Mouse (Mus musculus) MEL (cell line): ENCODE data around the gene Sash1. TPM values are rescaled to one million over a fixed set of nuclear protein-coding genes. Genes with fewer than 3 reads are reported as not detected.

Experiments used
- DNase-seq: peaks from one replicate; pipeline ENCODE4 v3.0.0; 2011; ENCODE audit warnings: low read depth, low spot score
- H3K27ac ChIP-seq: 2 replicates; pipeline ENCODE4 v1.5.1; 2012; ENCODE audit warnings: low read depth, mild to moderate bottlenecking, control low read depth, low read length, moderate library complexity; ENCODE audit not compliant: control insufficient read depth
- H3K27me3 ChIP-seq, 2 experiments: fragments of 150-350 bp in 1 of 2; sonication (generic) in 1 of 2; 2 replicates each; pipeline ENCODE4 v1.6.1; 2012; ENCODE audit warnings: low read length in 2 of 2, mild to moderate bottlenecking in 2 of 2, improper control_type of control experiment in 1 of 2, moderate library complexity in 1 of 2; ENCODE audit not compliant: insufficient read depth in 2 of 2, control insufficient read depth in 1 of 2
- H3K36me3 ChIP-seq, 2 experiments: 2 replicates each; pipeline ENCODE4 v1.6.1; 2012 to 2014; ENCODE audit warnings: low read length in 2 of 2, improper control_type of control experiment in 1 of 2, inconsistent platforms in 1 of 2, mild to moderate bottlenecking in 1 of 2; ENCODE audit not compliant: insufficient read depth in 2 of 2, control insufficient read depth in 1 of 2
- H3K4me1 ChIP-seq, 2 experiments: fragments of 150-350 bp in 1 of 2; sonication (generic) in 1 of 2; 2 replicates each; pipeline ENCODE4 v1.6.1; 2012; ENCODE audit warnings: low read length in 2 of 2, improper control_type of control experiment in 1 of 2, mild to moderate bottlenecking in 1 of 2; ENCODE audit not compliant: insufficient read depth in 2 of 2, control insufficient read depth in 1 of 2
- H3K4me3 ChIP-seq, 2 experiments: fragments of 150-350 bp in 1 of 2; sonication (generic) in 1 of 2; 2 replicates each; pipeline ENCODE4 v1.5.1; 2012; ENCODE audit warnings: low read depth in 2 of 2, low read length in 2 of 2, mild to moderate bottlenecking in 2 of 2, moderate library complexity in 2 of 2, control low read depth in 1 of 2, improper control_type of control experiment in 1 of 2; ENCODE audit not compliant: control insufficient read depth in 1 of 2, insufficient read depth in 1 of 2
- H3K79me2 ChIP-seq: 2 replicates; pipeline ENCODE4 v1.6.1; 2012; ENCODE audit warnings: mild to moderate bottlenecking, low read length, moderate library complexity; ENCODE audit not compliant: control insufficient read depth, poor library complexity, insufficient read depth
- H3K9ac ChIP-seq: 2 replicates; pipeline ENCODE4 v1.6.1; 2012; ENCODE audit warnings: low read depth, mild to moderate bottlenecking, control low read depth, low read length, moderate library complexity; ENCODE audit not compliant: control insufficient read depth, poor library complexity, severe bottlenecking
- H3K9me3 ChIP-seq: fragments of 150-350 bp; sonication (generic); replicated peaks from 2 replicates; pipeline ENCODE4 v1.6.1; 2012; ENCODE audit warnings: mild to moderate bottlenecking, low read length, improper control_type of control experiment, moderate library complexity; ENCODE audit not compliant: insufficient read depth
- BHLHE40 ChIP-seq: IDR thresholded peaks from 2 replicates; pipeline ENCODE4 v1.6.1; 2012; ENCODE audit warnings: low read depth, mild to moderate bottlenecking, inconsistent platforms, low read length, improper control_type of control experiment, borderline replicate concordance
- CHD2 ChIP-seq: IDR thresholded peaks from 2 replicates; pipeline ENCODE4 v1.6.1; 2011; ENCODE audit warnings: low read length, improper control_type of control experiment
- CTCF ChIP-seq, 3 experiments: IDR thresholded peaks in 2 of 3; conservative IDR thresholded peaks in 1 of 3; 2 replicates each; pipeline ENCODE4 v1.5.1; 2011 to 2012; ENCODE audit warnings: low read length in 3 of 3, low read depth in 2 of 3, mild to moderate bottlenecking in 2 of 3, improper control_type of control experiment in 1 of 3, inconsistent platforms in 1 of 3, mixed read lengths in 1 of 3, moderate library complexity in 1 of 3; ENCODE audit not compliant: control insufficient read depth in 1 of 3, insufficient read depth in 1 of 3, poor library complexity in 1 of 3, severe bottlenecking in 1 of 3
- E2F4 ChIP-seq: IDR thresholded peaks from 2 replicates; pipeline ENCODE4 v1.6.1; 2011; ENCODE audit warnings: low read depth, low read length, improper control_type of control experiment, borderline replicate concordance
- EP300 ChIP-seq, 2 experiments: IDR thresholded peaks; 2 replicates each; pipeline ENCODE4 v1.6.1; 2011; ENCODE audit warnings: improper control_type of control experiment in 2 of 2, low read length in 2 of 2, low read depth in 1 of 2, mild to moderate bottlenecking in 1 of 2
- ETS1 ChIP-seq: IDR thresholded peaks from 2 replicates; pipeline ENCODE4 v1.6.1; 2012; ENCODE audit warnings: low read depth, mild to moderate bottlenecking, inconsistent platforms, low read length, improper control_type of control experiment, moderate library complexity
- GABPA ChIP-seq: IDR thresholded peaks from 2 replicates; pipeline ENCODE4 v1.6.1; 2012; ENCODE audit warnings: low read depth, mild to moderate bottlenecking, inconsistent platforms, low read length, improper control_type of control experiment, moderate library complexity
- HCFC1 ChIP-seq: IDR thresholded peaks from 2 replicates; pipeline ENCODE4 v1.6.1; 2012; ENCODE audit warnings: low read depth, mild to moderate bottlenecking, inconsistent platforms, low read length, improper control_type of control experiment, moderate library complexity
- JUND ChIP-seq: IDR thresholded peaks from 2 replicates; pipeline ENCODE4 v1.6.1; 2011; ENCODE audit warnings: low read depth, mild to moderate bottlenecking, improper control_type of control experiment, low read length
- MAFK ChIP-seq: IDR thresholded peaks from 2 replicates; pipeline ENCODE4 v1.6.1; 2011; ENCODE audit warnings: low read depth, mild to moderate bottlenecking, low read length, improper control_type of control experiment, borderline replicate concordance
- MEF2A ChIP-seq: IDR thresholded peaks from 2 replicates; pipeline ENCODE4 v1.6.1; 2014; ENCODE audit warnings: low read depth, mild to moderate bottlenecking, inconsistent platforms, low read length, improper control_type of control experiment; ENCODE audit not compliant: poor library complexity, insufficient replicate concordance, severe bottlenecking; ENCODE audit errors: extremely low read depth
- MYB ChIP-seq: IDR thresholded peaks from 2 replicates; pipeline ENCODE4 v1.6.1; 2011; ENCODE audit warnings: mild to moderate bottlenecking, low read depth, low read length, improper control_type of control experiment
- MYC ChIP-seq: IDR thresholded peaks from 2 replicates; pipeline ENCODE4 v1.6.1; 2011; ENCODE audit warnings: low read depth, mild to moderate bottlenecking, low read length, improper control_type of control experiment, moderate library complexity
- NRF1 ChIP-seq: IDR thresholded peaks from 2 replicates; pipeline ENCODE4 v1.6.1; 2014; ENCODE audit warnings: low read depth, mild to moderate bottlenecking, inconsistent platforms, low read length, improper control_type of control experiment, moderate library complexity; ENCODE audit not compliant: poor library complexity, insufficient read depth, severe bottlenecking
- POLR2AphosphoS2 ChIP-seq: IDR thresholded peaks from 2 replicates; pipeline ENCODE4 v1.6.1; 2011; ENCODE audit warnings: low read length, improper control_type of control experiment
- POLR2AphosphoS5 ChIP-seq: IDR thresholded peaks from 2 replicates; pipeline ENCODE4 v1.6.1; 2012; ENCODE audit warnings: low read depth, borderline replicate concordance, mild to moderate bottlenecking, inconsistent platforms, low read length, moderate library complexity, mixed read lengths
- RAD21 ChIP-seq: IDR thresholded peaks from 2 replicates; pipeline ENCODE4 v1.6.1; 2011; ENCODE audit warnings: mild to moderate bottlenecking, low read depth, low read length, improper control_type of control experiment
- RCOR1 ChIP-seq: IDR thresholded peaks from 2 replicates; pipeline ENCODE4 v1.6.1; 2012; ENCODE audit warnings: low read depth, mild to moderate bottlenecking, inconsistent platforms, low read length, improper control_type of control experiment
- SMC3 ChIP-seq: IDR thresholded peaks from 2 replicates; pipeline ENCODE4 v1.6.1; 2011; ENCODE audit warnings: low read depth, low read length, improper control_type of control experiment
- TAL1 ChIP-seq: IDR thresholded peaks from 2 replicates; pipeline ENCODE4 v1.6.1; 2012; ENCODE audit warnings: mild to moderate bottlenecking, inconsistent platforms, low read length, moderate library complexity, mixed read lengths
- TCF12 ChIP-seq: IDR thresholded peaks from 2 replicates; pipeline ENCODE4 v1.6.1; 2014; ENCODE audit warnings: low read depth, mild to moderate bottlenecking, inconsistent platforms, low read length, improper control_type of control experiment, moderate library complexity
- UBTF ChIP-seq: IDR thresholded peaks from 2 replicates; pipeline ENCODE4 v1.6.1; 2012; ENCODE audit warnings: low read depth, mild to moderate bottlenecking, inconsistent platforms, low read length, improper control_type of control experiment, moderate library complexity, borderline replicate concordance; ENCODE audit not compliant: insufficient read depth
- ZMIZ1 ChIP-seq: IDR thresholded peaks from 2 replicates; pipeline ENCODE4 v1.6.1; 2012; ENCODE audit warnings: low read depth, mild to moderate bottlenecking, inconsistent platforms, low read length, improper control_type of control experiment, moderate library complexity
- ZNF384 ChIP-seq: IDR thresholded peaks from 2 replicates; pipeline ENCODE4 v1.6.1; 2012; ENCODE audit warnings: low read depth, mild to moderate bottlenecking, inconsistent platforms, low read length, improper control_type of control experiment
- polyA plus RNA-seq, 2 experiments: library from polyadenylated mRNA; stranded (reverse) in 1 of 2; unstranded in 1 of 2; fragments of >175 nt in 1 of 2; fragments of >200 nt in 1 of 2; gene quantifications; 2 replicates each; pipeline versions ENCODE4 v1.2.1 to v1.2.4; 2012; ENCODE audit warnings: low replicate concordance in 2 of 2, low read depth in 1 of 2; ENCODE audit not compliant: insufficient read length in 2 of 2, insufficient read depth in 1 of 2, missing spikeins in 1 of 2
- total RNA-seq: library from RNA; depleted of rRNA; stranded (reverse); fragments of 300-350 nt; gene quantifications from 2 replicates; pipeline ENCODE4 v1.2.3, GENCODE M21; 2012

Sash1 gene
- total and polyA plus RNA-seq, 3 experiments = not detected

- Histone ChIP-seq H3K9ac (no peak overlapping the region), H3K36me3 (no peaks in the 10 kb centered on the region), H3K27me3 (no peaks in the 10 kb centered on the region), H3K9me3 (no peaks in the 10 kb centered on the region), H3K79me2 (no peaks in the 10 kb centered on the region), H3K4me1 (no peaks in the 10 kb centered on the region), H3K4me3 (peak overlapping the region in 1 of 2 experiments; percentile 26; a peak in 1 of 4 replicates), H3K27ac (no peak overlapping the region)
- no peak for TF ChIP-seq HCFC1
- peak; percentile 51 to 72 (median 59) for TF ChIP-seq CTCF (IDR thresholded peaks at IDR 0.05 in 2 of 3, conservative IDR thresholded peaks at IDR 0.05 in 1 of 3; ENCODE audit: control insufficient read depth in 1 of 3, insufficient read depth in 1 of 3, low read depth in 2 of 3, low read length in 3 of 3, poor library complexity in 1 of 3, severe bottlenecking in 1 of 3)
- TF ChIP-seq BHLHE40 = no peak
- no peak for TF ChIP-seq POLR2AphosphoS2
- TF ChIP-seq ZMIZ1 = no peak
- no peak for TF ChIP-seq TCF12
- TF ChIP-seq UBTF = no peak
- peak; percentile 32 for TF ChIP-seq RAD21
- no peak for TF ChIP-seq JUND
- no peak for TF ChIP-seq MYC
- no peak for TF ChIP-seq E2F4
- TF ChIP-seq MEF2A = no peak
- TF ChIP-seq RCOR1 = no peak
- TF ChIP-seq ZNF384 = peak; percentile 95
- TF ChIP-seq CHD2 = no peak
- TF ChIP-seq SMC3 = peak; percentile 37
- DNase-seq = peak; percentile 39
Observed at GRCm38 (mm10) chr10:8682900-8683299, 203.0 kb downstream of the Sash1 start.

GRCm38 (mm10) chr10:8682341-8682740, 203.5 kb downstream of the Sash1 start:
- DNase-seq = no peak
- no peak for TF ChIP-seq ETS1
- TF ChIP-seq RAD21 = no peak
- TF ChIP-seq MYB = no peak
- TF ChIP-seq POLR2AphosphoS5 = no peak
- TF ChIP-seq MAFK = no peak
- no peak for TF ChIP-seq NRF1
- TF ChIP-seq EP300 (IDR thresholded peaks at IDR 0.05; ENCODE audit: low read depth in 1 of 2, low read length in 2 of 2) = no peak
- no peak for TF ChIP-seq GABPA
- TF ChIP-seq TAL1 = no peak
- TF ChIP-seq, all 39 proteins: peak for 0
- H3K9me3 ChIP-seq = no peaks in the 10 kb centered on the region

More at GRCm38 (mm10) chr10:8682341-8682740, 203.5 kb downstream of the Sash1 start:
- no peaks in the 10 kb centered on the region for H3K36me3 ChIP-seq
- no peak overlapping the region for H3K27ac ChIP-seq
- no peak overlapping the region for H3K4me3 ChIP-seq
- H3K4me1 ChIP-seq = no peaks in the 10 kb centered on the region
- H3K79me2 ChIP-seq = no peaks in the 10 kb centered on the region
- no peaks in the 10 kb centered on the region for H3K27me3 ChIP-seq
- no peak overlapping the region for H3K9ac ChIP-seq
